Comparison of ENCODE assay signal across 26 mouse cellular contexts in genomic region chr1:68150572-68150971, GRCm38 (mm10).
DNase-seq lines count a peak whose midpoint lies in the region; ATAC-seq and TF ChIP-seq lines count a peak whose summit lies in the region.
"Had no signal": no experiment of that assay in that cellular context is flagged by ENCODE, and none has a peak within 500 bp of the region (broad histone marks: within the 10 kb centered on the region; RNA-seq: fewer than 3 reads in every experiment).

No protein-coding gene starts in this region.

- no peaks in the 10 kb centered on the region for H3K4me1 ChIP-seq in hindbrain, postnatal 0 days (ENCODE audit: insufficient read depth, low read length)
- no peaks in the 10 kb centered on the region for H3K4me1 ChIP-seq in hindbrain, embryonic 12.5 days
- H3K4me1 ChIP-seq in kidney, embryonic 15.5 days: no peaks in the 10 kb centered on the region
- H3K4me1 ChIP-seq: embryonic facial prominence, embryonic 15.5 days; forebrain, embryonic 15.5 days; heart, embryonic 13.5 days; hindbrain, embryonic 15.5 days; intestine, embryonic 15.5 days; limb, embryonic 13.5 days; liver, embryonic 12.5 days; midbrain, embryonic 15.5 days; neural tube, embryonic 12.5 days had no signal

- in situ Hi-C loops in Patski (cut with MboI; ENCODE audit: low pct_unique_long_range_greater_than_20kb): no loop called here

- no peak overlapping the region for H3K9ac ChIP-seq in hindbrain, postnatal 0 days (replicated peaks; ENCODE audit: low read length)
- H3K9ac ChIP-seq in hindbrain, embryonic 12.5 days: no peak overlapping the region
- no peak overlapping the region for H3K9ac ChIP-seq in kidney, embryonic 15.5 days
- H3K9ac ChIP-seq: embryonic facial prominence, embryonic 15.5 days; forebrain, embryonic 15.5 days; heart, embryonic 13.5 days; hindbrain, embryonic 15.5 days; intestine, embryonic 15.5 days; limb, embryonic 13.5 days; liver, embryonic 12.5 days; midbrain, embryonic 15.5 days; neural tube, embryonic 12.5 days had no signal

- H3K36me3 ChIP-seq in hindbrain, postnatal 0 days (ENCODE audit: insufficient read depth, low read length): no peaks in the 10 kb centered on the region
- H3K36me3 ChIP-seq in hindbrain, embryonic 12.5 days: no peaks in the 10 kb centered on the region
- H3K36me3 ChIP-seq in kidney, embryonic 15.5 days: no peaks in the 10 kb centered on the region
- H3K36me3 ChIP-seq: embryonic facial prominence, embryonic 15.5 days; forebrain, embryonic 15.5 days; heart, embryonic 13.5 days; hindbrain, embryonic 15.5 days; intestine, embryonic 15.5 days; limb, embryonic 13.5 days; liver, embryonic 12.5 days; midbrain, embryonic 15.5 days; neural tube, embryonic 12.5 days had no signal

- H3K27ac ChIP-seq in hindbrain, postnatal 0 days: no peak overlapping the region
- no peak overlapping the region for H3K27ac ChIP-seq in hindbrain, embryonic 12.5 days
- H3K27ac ChIP-seq in kidney, embryonic 15.5 days: no peak overlapping the region
- H3K27ac ChIP-seq: embryonic facial prominence, embryonic 15.5 days; forebrain, embryonic 15.5 days; heart, embryonic 13.5 days; hindbrain, embryonic 15.5 days; intestine, embryonic 15.5 days; limb, embryonic 13.5 days; liver, embryonic 12.5 days; midbrain, embryonic 15.5 days; neural tube, embryonic 12.5 days had no signal

- H3K27me3 ChIP-seq in hindbrain, postnatal 0 days (ENCODE audit: insufficient read depth, low read length): no peaks in the 10 kb centered on the region
- H3K27me3 ChIP-seq in hindbrain, embryonic 12.5 days: no peaks in the 10 kb centered on the region
- no peaks in the 10 kb centered on the region for H3K27me3 ChIP-seq in kidney, embryonic 15.5 days
- H3K27me3 ChIP-seq in Patski: no peaks in the 10 kb centered on the region
- H3K27me3 ChIP-seq: embryonic facial prominence, embryonic 15.5 days; forebrain, embryonic 15.5 days; heart, embryonic 13.5 days; hindbrain, embryonic 15.5 days; intestine, embryonic 15.5 days; limb, embryonic 13.5 days; liver, embryonic 12.5 days; midbrain, embryonic 15.5 days; neural tube, embryonic 12.5 days had no signal

- POLR2A ChIA-PET in Patski (lab: Charles Lee): no interaction called here

- no peak overlapping the region for H3K4me2 ChIP-seq in hindbrain, postnatal 0 days (ENCODE audit: low read depth, low read length)
- no peak overlapping the region for H3K4me2 ChIP-seq in hindbrain, embryonic 12.5 days (replicated peaks)
- no peak overlapping the region for H3K4me2 ChIP-seq in kidney, embryonic 15.5 days
- H3K4me2 ChIP-seq: embryonic facial prominence, embryonic 15.5 days; forebrain, embryonic 15.5 days; heart, embryonic 13.5 days; hindbrain, embryonic 15.5 days; intestine, embryonic 15.5 days; limb, embryonic 13.5 days; liver, embryonic 12.5 days; midbrain, embryonic 15.5 days; neural tube, embryonic 12.5 days had no signal

- no peak for ATAC-seq in hindbrain, postnatal 0 days
- ATAC-seq in hindbrain, embryonic 12.5 days (ENCODE audit: low FRiP score): no peak
- ATAC-seq in kidney, embryonic 15.5 days (replicated peaks; ENCODE audit: low FRiP score): no peak
- no peak for ATAC-seq in Patski
- no peak for ATAC-seq in megakaryocyte progenitor cell, adult 5-6 weeks (replicated peaks; ENCODE audit: poor library complexity)
- ATAC-seq: forebrain, embryonic 15.5 days; intestine, embryonic 15.5 days; liver, embryonic 12.5 days; midbrain, embryonic 15.5 days had no signal

- no peaks in the 10 kb centered on the region for H3K9me3 ChIP-seq in hindbrain, postnatal 0 days (ENCODE audit: low read length)
- no peaks in the 10 kb centered on the region for H3K9me3 ChIP-seq in hindbrain, embryonic 12.5 days (replicated peaks)
- H3K9me3 ChIP-seq in kidney, embryonic 15.5 days (replicated peaks): no peaks in the 10 kb centered on the region
- H3K9me3 ChIP-seq: embryonic facial prominence, embryonic 15.5 days; forebrain, embryonic 15.5 days; heart, embryonic 13.5 days; hindbrain, embryonic 15.5 days; intestine, embryonic 15.5 days; limb, embryonic 13.5 days; liver, embryonic 12.5 days; midbrain, embryonic 15.5 days; neural tube, embryonic 12.5 days had no signal

- WGBS in hindbrain, postnatal 0 days: 95% methylated on average over 2 of the region's 2 CpGs
- WGBS in hindbrain, embryonic 12.5 days: 92% methylated on average over 2 of the region's 2 CpGs
- 90% methylated on average over 2 of the region's 2 CpGs for WGBS in kidney, embryonic 15.5 days

- DNase-seq in cerebellum, postnatal 10 days: peak; percentile 7
- no peak for DNase-seq in cerebellum, postnatal 36 days
- DNase-seq in hindbrain, postnatal 0 days (ENCODE audit: low spot score): no peak
- DNase-seq in kidney, postnatal 4 days: peak; percentile 6 to 10
- no peak for DNase-seq in Patski (ENCODE audit: low read depth, low spot score)
- DNase-seq: adrenal gland, adult 2 months; cerebellum, adult 11 months; cerebellum, adult 9-11 months; gastrocnemius, postnatal 10 days; heart, postnatal 36 days; lung, adult 18-20 months; lung, postnatal 4 days; right cerebral cortex, postnatal 14 days; spleen, adult 18-20 months had no signal

- no peak overlapping the region for H3K4me3 ChIP-seq in hindbrain, postnatal 0 days (ENCODE audit: low read length)
- no peak overlapping the region for H3K4me3 ChIP-seq in hindbrain, embryonic 12.5 days
- H3K4me3 ChIP-seq in kidney, embryonic 15.5 days (replicated peaks): no peak overlapping the region
- H3K4me3 ChIP-seq: embryonic facial prominence, embryonic 15.5 days; forebrain, embryonic 15.5 days; heart, embryonic 13.5 days; hindbrain, embryonic 15.5 days; intestine, embryonic 15.5 days; limb, embryonic 13.5 days; liver, embryonic 12.5 days; midbrain, embryonic 15.5 days; neural tube, embryonic 12.5 days had no signal

- TF ChIP-seq CTCF in hindbrain, postnatal 0 days (IDR thresholded peaks at IDR 0.05; ENCODE audit: low read depth): peak; percentile 35
- TF ChIP-seq CTCF in Patski (IDR thresholded peaks at IDR 0.05): peak; percentile 55

- CTCF ChIA-PET in Patski (lab: Charles Lee): no interaction called here

Comparison
In these comparisons a context has a peak if more than half of its experiments do, and no peak if none do; other contexts are left out.
1. DNase-seq: peak in cerebellum, postnatal 10 days (2 of 2) and kidney, postnatal 4 days (2 of 2); none in cerebellum, postnatal 36 days (0 of 2), hindbrain, postnatal 0 days (single experiment) and Patski (single experiment).